Mouse (Mus musculus) ES-Bruce4 (cell line): ENCODE data around the gene 1110008L16Rik. TPM values are rescaled to one million over a fixed set of nuclear protein-coding genes. Genes with fewer than 3 reads are reported as not detected.
"Not testable (repeated sequence)": the region's sequence is repeated elsewhere in the genome, so short reads cannot be mapped to it uniquely, and the experiment has no call there.

Source experiments
- H3K27ac ChIP-seq: 2 replicates; pipeline ENCODE4 v1.5.1; 2012; ENCODE audit warnings: low read length, inconsistent platforms; ENCODE audit not compliant: insufficient read depth
- H3K27me3 ChIP-seq: 2 replicates; pipeline ENCODE4 v1.6.1; 2012; ENCODE audit warnings: mild to moderate bottlenecking, low read length, inconsistent platforms; ENCODE audit not compliant: control insufficient read depth, poor library complexity, insufficient read depth, severe bottlenecking
- H3K36me3 ChIP-seq: 2 replicates; pipeline ENCODE4 v1.6.1; 2012; ENCODE audit warnings: inconsistent platforms, mild to moderate bottlenecking, low read length, moderate library complexity; ENCODE audit not compliant: control insufficient read depth, poor library complexity, insufficient read depth, severe bottlenecking
- H3K4me1 ChIP-seq: one replicate; pipeline ENCODE4 v1.8.1; 2011; ENCODE audit warnings: low read length; ENCODE audit not compliant: control insufficient read depth, insufficient read depth
- H3K4me3 ChIP-seq: 2 replicates; pipeline ENCODE4 v1.5.1; 2011; ENCODE audit warnings: low read depth, mild to moderate bottlenecking, low read length
- H3K9ac ChIP-seq: 2 replicates; pipeline ENCODE4 v1.6.1; 2012; ENCODE audit warnings: low read depth, mild to moderate bottlenecking, inconsistent platforms; ENCODE audit not compliant: poor library complexity, severe bottlenecking
- H3K9me3 ChIP-seq: replicated peaks from 2 replicates; pipeline ENCODE4 v1.6.1; 2012; ENCODE audit warnings: mild to moderate bottlenecking, low read length, inconsistent platforms; ENCODE audit not compliant: control insufficient read depth, poor library complexity, insufficient read depth, severe bottlenecking
- CTCF ChIP-seq: IDR thresholded peaks from one replicate; pipeline ENCODE4 v1.8.1; 2011; ENCODE audit warnings: low read depth, low read length
- EP300 ChIP-seq: IDR thresholded peaks from 2 replicates; pipeline ENCODE4 v1.6.1; 2011; ENCODE audit warnings: low read depth, low read length; ENCODE audit not compliant: insufficient read depth
- POLR2A ChIP-seq: IDR thresholded peaks from one replicate; pipeline ENCODE4 v1.8.1; 2011; ENCODE audit warnings: low read length; ENCODE audit not compliant: insufficient read depth
- polyA plus RNA-seq: library from polyadenylated mRNA; stranded (reverse); fragments of >200 nt; gene quantifications from 2 replicates; pipeline ENCODE4 v1.2.4, GENCODE M21; 2011; ENCODE audit warnings: low read depth; ENCODE audit not compliant: missing spikeins, insufficient read depth, insufficient read length

The 1110008L16Rik gene
- polyA plus RNA-seq, 1 experiment = 32.6 TPM

DNA sequence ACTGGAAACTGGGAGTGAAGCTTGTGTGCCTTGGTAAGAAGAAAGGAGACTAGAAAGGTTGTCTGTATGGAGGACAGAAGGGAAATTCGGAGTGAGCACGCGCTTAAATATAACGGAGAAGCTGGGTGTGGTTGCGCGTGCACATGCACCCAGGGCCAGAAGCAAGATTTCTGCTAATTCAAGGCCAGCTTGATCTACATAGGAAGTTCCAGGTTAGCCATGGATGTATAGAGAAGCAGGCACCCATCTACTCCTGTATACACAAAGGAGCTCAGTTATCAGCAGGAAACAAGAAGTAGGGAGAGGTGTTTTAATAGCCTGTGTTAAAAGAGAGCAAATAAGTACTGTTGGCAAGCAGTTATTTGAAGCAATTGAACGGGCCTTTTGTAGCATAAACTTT, 26.3 kb downstream of the 1110008L16Rik start:
- no peak overlapping the region for H3K27ac ChIP-seq
- TF ChIP-seq CTCF (no peak), EP300 (no peak), POLR2A (no peak)
- no peaks in the 10 kb centered on the region for H3K36me3 ChIP-seq
- no peaks in the 10 kb centered on the region for H3K9me3 ChIP-seq
- H3K4me3 ChIP-seq = no peak overlapping the region
- H3K4me1 ChIP-seq = no peaks in the 10 kb centered on the region
- no peaks in the 10 kb centered on the region for H3K27me3 ChIP-seq
- no peak overlapping the region for H3K9ac ChIP-seq

DNA sequence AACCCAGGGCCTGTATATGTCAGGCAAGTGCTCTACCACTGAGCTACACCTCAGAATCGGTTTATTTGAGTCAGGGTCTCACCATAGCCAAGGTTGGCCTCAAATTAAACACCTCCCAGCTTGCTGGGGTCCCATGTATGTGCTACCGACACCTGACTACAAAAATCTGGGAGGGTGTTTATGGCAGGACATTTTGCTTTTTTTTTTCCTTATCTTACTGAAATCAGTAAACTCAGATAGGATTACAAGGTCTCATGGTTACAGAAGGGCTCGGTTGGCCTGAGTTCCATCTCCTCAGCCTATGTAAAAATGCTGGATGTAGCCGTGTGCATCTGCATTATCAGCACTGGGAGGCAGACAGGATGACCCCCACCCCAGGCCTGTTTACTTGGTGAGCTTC, 29.4 kb downstream of the 1110008L16Rik start:
- TF ChIP-seq CTCF (no peak), EP300 (no peak), POLR2A (no peak)
- Histone ChIP-seq H3K9me3 (no peaks in the 10 kb centered on the region), H3K36me3 (no peaks in the 10 kb centered on the region), H3K27ac (no peak overlapping the region), H3K4me1 (no peaks in the 10 kb centered on the region), H3K9ac (no peak overlapping the region), H3K27me3 (no peaks in the 10 kb centered on the region), H3K4me3 (no peak overlapping the region)

DNA sequence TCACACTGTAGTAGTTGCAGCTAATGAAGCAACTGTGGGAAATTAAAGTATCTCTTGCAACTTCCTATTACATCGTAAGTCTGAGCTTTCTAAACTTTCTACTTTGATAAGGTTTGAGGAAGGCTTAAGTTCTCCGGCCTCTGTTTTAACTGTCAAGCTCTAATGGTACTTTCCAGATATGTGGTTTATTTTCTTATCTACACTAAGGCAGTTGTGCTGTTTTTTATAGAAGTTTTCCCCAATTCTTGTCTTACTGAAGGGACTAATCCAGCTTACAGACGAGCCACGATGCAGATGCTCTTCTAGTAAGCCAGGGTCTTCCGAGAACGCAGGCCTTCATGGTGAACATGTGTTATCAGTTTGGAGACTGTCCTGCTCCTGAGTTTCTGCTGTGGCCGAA, 30.0 kb downstream of the 1110008L16Rik start:
- no peak for TF ChIP-seq POLR2A
- no peak for TF ChIP-seq EP300
- no peak for TF ChIP-seq CTCF
- Histone ChIP-seq H3K27ac (no peak overlapping the region), H3K4me3 (no peak overlapping the region), H3K27me3 (no peaks in the 10 kb centered on the region), H3K4me1 (no peaks in the 10 kb centered on the region), H3K9me3 (no peaks in the 10 kb centered on the region), H3K36me3 (no peaks in the 10 kb centered on the region), H3K9ac (no peak overlapping the region)

DNA sequence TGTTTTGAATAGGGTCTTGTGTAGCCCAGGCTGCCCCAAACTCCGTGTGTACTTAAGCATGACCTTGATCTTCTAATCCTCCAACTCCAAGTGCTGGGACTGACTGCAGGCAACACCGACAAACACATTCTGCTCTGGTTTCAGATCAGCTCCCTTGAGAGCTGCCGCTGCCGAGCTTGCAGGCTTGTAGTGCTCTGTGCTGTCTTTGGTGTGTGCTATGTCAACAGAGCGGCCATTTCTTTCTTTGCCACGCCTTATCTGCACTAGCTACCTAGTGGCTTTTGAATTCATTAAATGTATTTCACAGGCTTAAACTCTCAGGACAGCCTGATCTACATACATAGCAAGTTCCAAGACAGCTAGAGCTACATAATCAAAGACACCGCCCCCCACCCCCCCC, 34.3 kb downstream of the 1110008L16Rik start:
- H3K27ac ChIP-seq = no peak overlapping the region
- H3K27me3 ChIP-seq = no peaks in the 10 kb centered on the region
- H3K4me3 ChIP-seq = no peak overlapping the region
- TF ChIP-seq CTCF (no peak), EP300 (no peak), POLR2A (no peak)
- no peak overlapping the region for H3K9ac ChIP-seq
- no peaks in the 10 kb centered on the region for H3K9me3 ChIP-seq
- no peaks in the 10 kb centered on the region for H3K4me1 ChIP-seq
- no peaks in the 10 kb centered on the region for H3K36me3 ChIP-seq

DNA sequence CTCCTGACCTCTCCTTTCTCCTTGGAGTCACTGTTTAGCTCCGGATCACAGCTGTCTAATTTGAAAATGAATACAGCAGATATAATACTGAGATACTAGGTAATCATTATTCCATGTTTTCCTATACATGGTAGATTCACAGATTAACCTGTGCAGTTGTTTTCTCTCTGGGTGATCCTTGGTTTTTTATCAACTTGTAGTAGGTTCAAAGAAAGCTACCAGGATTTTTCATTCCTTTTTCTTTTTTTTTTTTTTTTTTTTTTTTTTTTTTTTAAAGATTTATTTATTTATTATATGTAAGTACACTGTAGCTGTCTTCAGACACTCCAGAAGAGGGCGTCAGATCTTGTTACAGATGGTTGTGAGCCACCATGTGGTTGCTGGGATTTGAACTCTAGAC, 39.1 kb downstream of the 1110008L16Rik start:
- not testable (repeated sequence) for H3K9ac ChIP-seq, H3K36me3 ChIP-seq, H3K4me3 ChIP-seq, H3K4me1 ChIP-seq, H3K9me3 ChIP-seq, H3K27ac ChIP-seq, H3K27me3 ChIP-seq

- not testable (repeated sequence) for H3K36me3 ChIP-seq, H3K9me3 ChIP-seq, H3K4me3 ChIP-seq, H3K27me3 ChIP-seq, H3K4me1 ChIP-seq, H3K9ac ChIP-seq, H3K27ac ChIP-seq
These were observed 43.7 kb downstream of the 1110008L16Rik start for GRCm38 (mm10) chr12:55343045-55343444.

- Histone ChIP-seq H3K27ac (no peak overlapping the region), H3K9me3 (no peaks in the 10 kb centered on the region), H3K9ac (no peak overlapping the region), H3K4me1 (no peaks in the 10 kb centered on the region), H3K4me3 (no peak overlapping the region), H3K27me3 (no peaks in the 10 kb centered on the region), H3K36me3 (no peaks in the 10 kb centered on the region)
- TF ChIP-seq EP300 (no peak), CTCF (no peak), POLR2A (no peak)
These were observed 44.6 kb downstream of the 1110008L16Rik start for GRCm38 (mm10) chr12:55343998-55344397.
